Mouse (Mus musculus): ENCODE data around the gene Pnpla8. TPM values are rescaled to one million over a fixed set of nuclear protein-coding genes. Genes with fewer than 3 reads are reported as not detected.
"Not testable (repeated sequence)": the region's sequence is repeated elsewhere in the genome, so short reads cannot be mapped to it uniquely, and the experiment has no call there.

Gene Pnpla8
- polyA plus RNA-seq, 1 experiment from 2014 or later, result 65.1 TPM

DNA sequence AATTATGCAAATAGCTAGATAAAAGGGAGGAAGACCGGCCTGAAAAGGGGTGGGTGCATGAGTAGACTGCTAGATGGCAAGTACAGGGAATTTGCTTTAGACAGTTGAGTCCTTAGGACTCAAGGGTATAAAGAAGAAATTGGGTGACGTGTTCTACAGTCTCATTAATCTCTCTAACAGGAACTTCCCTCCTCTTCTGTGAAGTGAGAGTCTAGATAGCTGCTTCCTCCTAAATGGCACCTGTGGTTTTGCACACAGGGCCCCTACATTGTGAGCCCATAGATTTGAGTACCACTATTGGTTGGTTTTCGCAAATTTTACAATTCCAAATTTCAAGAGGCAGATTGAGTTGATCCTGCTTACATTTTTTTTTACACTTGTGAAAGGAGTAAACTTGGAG is 3.5 kb downstream of the Pnpla8 start:
- WGBS, result 65% methylated on average over 3 of the region's 3 CpGs
- H3K27ac ChIP-seq, result no peak overlapping the region
- H3K36me3 ChIP-seq, result no peaks in the 10 kb centered on the region
- no peaks in the 10 kb centered on the region for H3K9me3 ChIP-seq (replicated peaks)
- no peak for ATAC-seq (replicated peaks; ENCODE audit: low FRiP score)
- H3K4me2 ChIP-seq, result no peak overlapping the region
- H3K27me3 ChIP-seq, result no peaks in the 10 kb centered on the region
- H3K4me3 ChIP-seq (replicated peaks), result no peak overlapping the region
- H3K4me1 ChIP-seq, result no peaks in the 10 kb centered on the region
- H3K9ac ChIP-seq, result no peak overlapping the region

DNA sequence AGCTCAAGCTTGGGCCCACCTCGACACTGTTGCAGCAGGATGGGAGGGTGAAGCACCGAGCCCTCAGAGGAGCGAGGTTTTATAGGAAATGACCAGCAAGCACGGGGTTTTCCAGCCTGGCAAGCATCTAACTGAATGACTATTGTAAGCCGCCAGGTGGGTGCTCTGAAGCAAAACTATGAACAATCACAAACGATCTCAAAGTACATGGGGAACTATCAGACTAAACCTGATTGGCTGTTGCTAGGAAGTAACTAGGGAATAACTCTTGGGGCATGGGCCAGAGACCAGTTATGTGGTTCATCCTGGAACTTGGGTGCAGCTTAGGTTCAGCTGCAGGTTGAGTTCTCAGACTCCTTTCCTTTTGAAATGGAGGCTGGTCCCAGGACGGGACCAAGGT is 19.9 kb downstream of the Pnpla8 start:
- Histone ChIP-seq H3K9me3 (replicated peaks) (no peaks in the 10 kb centered on the region), H3K27ac (no peak overlapping the region), H3K4me3 (replicated peaks) (no peak overlapping the region), H3K36me3 (no peaks in the 10 kb centered on the region), H3K27me3 (no peaks in the 10 kb centered on the region), H3K9ac (no peak overlapping the region), H3K4me1 (no peaks in the 10 kb centered on the region), H3K4me2 (no peak overlapping the region)
- WGBS, result 60% methylated on average over 7 of the region's 7 CpGs
- 0 out of 2 replicates have a peak, but pooled peaks have one; percentile 36 for ATAC-seq (replicated peaks; ENCODE audit: low FRiP score)

DNA sequence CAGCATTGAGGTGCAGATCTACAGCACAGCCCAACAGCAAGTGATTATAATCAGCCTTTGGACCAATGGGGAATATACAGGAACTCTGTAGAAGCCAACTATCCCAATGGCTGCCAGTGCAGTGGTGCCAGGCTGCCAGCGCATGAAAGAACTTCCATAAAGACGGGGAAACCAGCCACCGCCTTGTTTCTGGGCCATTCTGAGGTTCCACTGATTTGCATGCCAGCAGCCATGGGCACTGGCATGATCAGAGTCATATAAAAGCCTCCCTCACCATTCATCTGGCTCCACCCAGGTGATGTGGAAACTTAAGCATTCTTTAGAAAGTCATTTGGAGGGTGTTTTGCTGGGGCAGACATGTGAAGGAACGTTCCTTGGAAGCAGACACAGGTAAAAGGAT is 21.2 kb downstream of the Pnpla8 start:
- WGBS, result 94% methylated on average over 4 of the region's 4 CpGs
- H3K36me3 ChIP-seq, result no peaks in the 10 kb centered on the region

DNA sequence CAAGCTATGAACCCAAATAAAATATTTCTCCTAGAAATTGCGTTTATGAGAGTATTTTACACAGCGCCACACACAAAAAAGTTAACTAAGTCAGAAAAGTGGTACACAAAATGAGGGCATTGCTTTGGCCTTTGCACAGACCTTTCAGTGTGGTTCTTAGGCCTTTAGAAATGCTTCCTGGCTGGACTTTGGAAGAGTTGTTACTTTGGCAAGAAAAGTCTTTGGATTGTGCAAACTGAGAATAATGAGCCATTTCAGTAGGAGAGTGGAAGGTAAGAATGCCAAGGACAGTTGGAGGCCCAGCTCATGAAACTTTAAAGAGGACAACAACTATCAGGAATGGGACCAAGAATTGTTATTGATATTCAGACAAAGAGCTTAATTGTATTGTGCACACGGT is 24.6 kb downstream of the Pnpla8 start:
- Histone ChIP-seq H3K27ac (no peak overlapping the region), H3K4me3 (replicated peaks) (no peak overlapping the region), H3K9me3 (replicated peaks) (no peaks in the 10 kb centered on the region), H3K36me3 (no peaks in the 10 kb centered on the region), H3K4me2 (no peak overlapping the region), H3K4me1 (no peaks in the 10 kb centered on the region), H3K27me3 (no peaks in the 10 kb centered on the region), H3K9ac (no peak overlapping the region)
- ATAC-seq (replicated peaks; ENCODE audit: low FRiP score), result no peak
- 92% methylated on average over 3 of the region's 3 CpGs for WGBS

More for the DNA sequence above, 21.2 kb downstream of the Pnpla8 start:
- no peak for ATAC-seq (replicated peaks; ENCODE audit: low FRiP score)
- no peak overlapping the region for H3K4me2 ChIP-seq
- no peak overlapping the region for H3K27ac ChIP-seq
- H3K9me3 ChIP-seq (replicated peaks), result no peaks in the 10 kb centered on the region
- no peaks in the 10 kb centered on the region for H3K4me1 ChIP-seq
- H3K27me3 ChIP-seq, result no peaks in the 10 kb centered on the region
- no peak overlapping the region for H3K4me3 ChIP-seq (replicated peaks)
- no peak overlapping the region for H3K9ac ChIP-seq

DNA sequence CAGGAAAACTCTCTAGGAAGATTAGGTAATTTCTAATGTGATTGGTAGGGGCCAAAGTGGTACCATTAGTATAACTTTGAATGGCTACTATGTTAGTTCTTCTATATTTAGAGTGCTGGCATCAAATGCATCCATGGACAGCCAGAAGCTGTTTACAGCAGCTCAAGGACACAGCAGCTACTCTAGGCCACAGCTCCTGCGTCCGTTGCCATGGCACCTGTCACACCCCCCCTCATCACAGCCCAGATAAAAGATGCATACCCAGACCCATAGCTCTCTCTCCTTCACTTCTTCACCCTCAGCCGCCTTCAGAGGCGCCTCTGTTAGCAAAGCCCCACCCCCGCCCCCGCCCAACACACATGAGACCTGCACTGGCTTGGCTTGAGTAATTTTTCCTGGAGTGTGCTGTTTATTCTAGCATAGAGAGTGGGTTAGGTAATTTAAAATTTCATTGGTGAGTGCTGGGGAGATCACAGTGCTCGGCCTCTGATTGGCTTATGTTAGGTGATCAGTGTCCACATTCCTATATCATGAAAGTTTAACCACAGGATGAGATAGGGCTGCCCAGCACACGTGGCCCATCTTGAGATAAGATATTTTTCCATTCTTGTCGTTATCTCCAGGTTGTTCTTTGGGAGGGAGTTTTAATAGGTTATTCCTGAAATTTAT is 27.3 kb downstream of the Pnpla8 start:
- H3K4me1 ChIP-seq, result no peaks in the 10 kb centered on the region
- no peak overlapping the region for H3K4me2 ChIP-seq
- H3K9me3 ChIP-seq (replicated peaks), result no peaks in the 10 kb centered on the region
- no peak overlapping the region for H3K4me3 ChIP-seq (replicated peaks)
- no peak overlapping the region for H3K9ac ChIP-seq
- no peaks in the 10 kb centered on the region for H3K36me3 ChIP-seq
- H3K27me3 ChIP-seq, result no peaks in the 10 kb centered on the region
- no peak overlapping the region for H3K27ac ChIP-seq
- 76% methylated on average over 9 of the region's 9 CpGs for WGBS
- 0 out of 2 replicates have a peak, but pooled peaks have one; percentile 43 for ATAC-seq (replicated peaks; ENCODE audit: low FRiP score)

DNA sequence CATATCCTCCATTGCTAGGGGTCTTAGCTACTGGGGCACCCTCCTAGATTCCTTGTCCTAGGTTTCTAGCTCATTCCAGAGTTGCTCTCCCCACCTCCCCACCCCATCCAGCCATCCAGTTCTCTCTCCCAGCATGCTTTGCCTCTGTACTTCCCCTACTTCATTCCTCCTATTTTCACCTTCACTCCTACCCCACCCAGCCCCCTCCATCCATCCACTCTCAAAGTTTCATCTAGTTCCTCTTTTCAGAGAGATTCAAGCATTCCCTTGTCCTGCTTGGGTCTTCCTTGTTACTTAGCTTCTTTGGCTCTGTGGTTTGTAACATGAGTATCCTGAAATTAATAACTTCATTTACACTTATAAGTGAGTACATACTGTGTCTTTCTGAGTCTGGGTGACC is 41.4 kb downstream of the Pnpla8 start:
- no peak for ATAC-seq (replicated peaks; ENCODE audit: low FRiP score)
- Histone ChIP-seq H3K9ac (no peak overlapping the region), H3K36me3 (no peaks in the 10 kb centered on the region), H3K4me3 (replicated peaks) (no peak overlapping the region), H3K27me3 (no peaks in the 10 kb centered on the region), H3K9me3 (replicated peaks) (no peaks in the 10 kb centered on the region), H3K4me1 (no peaks in the 10 kb centered on the region), H3K4me2 (no peak overlapping the region), H3K27ac (no peak overlapping the region)

DNA sequence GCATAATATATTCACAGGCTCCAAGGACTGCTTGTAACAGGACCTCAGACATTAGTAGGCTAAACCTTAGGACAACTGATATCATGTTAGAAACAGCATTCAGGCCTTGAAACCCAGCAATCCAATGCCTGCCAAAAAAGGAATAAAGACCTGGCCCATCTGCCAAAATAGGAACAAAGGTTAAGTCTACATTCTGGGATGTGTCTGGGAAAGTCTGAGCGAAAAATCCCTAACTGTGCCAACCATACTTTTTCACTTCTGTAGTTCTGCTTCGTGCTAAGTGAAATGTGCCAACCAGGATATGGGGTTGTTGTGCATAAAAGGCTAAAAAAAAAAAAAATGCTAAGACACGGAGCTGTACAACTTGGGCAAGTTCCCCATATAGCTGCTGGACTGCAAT is 44.5 kb downstream of the Pnpla8 start:
- Histone ChIP-seq H3K27ac (no peak overlapping the region), H3K9me3 (replicated peaks) (no peaks in the 10 kb centered on the region), H3K9ac (no peak overlapping the region), H3K36me3 (no peaks in the 10 kb centered on the region), H3K27me3 (no peaks in the 10 kb centered on the region), H3K4me2 (no peak overlapping the region), H3K4me3 (replicated peaks) (no peak overlapping the region), H3K4me1 (peaks cover 8% of the 10 kb centered on the region; the same call in 1 of the 2 replicates)
- no peak for ATAC-seq (replicated peaks; ENCODE audit: low FRiP score)
- WGBS, result 89% methylated on average over 3 of the region's 3 CpGs

DNA sequence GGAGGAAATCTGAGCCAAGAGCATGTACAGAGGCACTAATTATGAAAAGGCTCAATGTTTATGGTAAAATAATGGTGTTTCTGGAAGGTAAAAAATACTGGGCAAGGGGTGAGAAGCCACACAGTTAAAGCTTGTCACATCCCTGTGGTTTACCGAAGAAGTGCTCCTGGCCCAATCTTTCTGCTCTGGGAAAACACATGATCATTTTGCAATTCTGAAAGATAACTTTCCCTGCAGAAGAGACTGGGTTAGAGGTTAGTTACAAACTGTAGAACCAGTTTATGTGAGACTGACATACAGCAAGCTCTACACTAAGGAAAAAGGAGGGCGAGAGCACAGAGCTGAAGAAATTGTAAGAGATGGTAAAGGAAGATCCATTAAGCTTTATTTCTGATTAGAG is 46.0 kb downstream of the Pnpla8 start:
- H3K9me3 ChIP-seq (replicated peaks), result no peaks in the 10 kb centered on the region
- no peak overlapping the region for H3K27ac ChIP-seq
- no peak overlapping the region for H3K4me2 ChIP-seq
- H3K9ac ChIP-seq, result no peak overlapping the region
- WGBS, result 88% methylated on average over 2 of the region's 2 CpGs
- no peak overlapping the region for H3K4me3 ChIP-seq (replicated peaks)
- H3K36me3 ChIP-seq, result no peaks in the 10 kb centered on the region
- ATAC-seq (replicated peaks; ENCODE audit: low FRiP score), result no peak
- H3K27me3 ChIP-seq, result no peaks in the 10 kb centered on the region
- peaks cover 8% of the 10 kb centered on the region; the same call in 1 of the 2 replicates for H3K4me1 ChIP-seq

DNA sequence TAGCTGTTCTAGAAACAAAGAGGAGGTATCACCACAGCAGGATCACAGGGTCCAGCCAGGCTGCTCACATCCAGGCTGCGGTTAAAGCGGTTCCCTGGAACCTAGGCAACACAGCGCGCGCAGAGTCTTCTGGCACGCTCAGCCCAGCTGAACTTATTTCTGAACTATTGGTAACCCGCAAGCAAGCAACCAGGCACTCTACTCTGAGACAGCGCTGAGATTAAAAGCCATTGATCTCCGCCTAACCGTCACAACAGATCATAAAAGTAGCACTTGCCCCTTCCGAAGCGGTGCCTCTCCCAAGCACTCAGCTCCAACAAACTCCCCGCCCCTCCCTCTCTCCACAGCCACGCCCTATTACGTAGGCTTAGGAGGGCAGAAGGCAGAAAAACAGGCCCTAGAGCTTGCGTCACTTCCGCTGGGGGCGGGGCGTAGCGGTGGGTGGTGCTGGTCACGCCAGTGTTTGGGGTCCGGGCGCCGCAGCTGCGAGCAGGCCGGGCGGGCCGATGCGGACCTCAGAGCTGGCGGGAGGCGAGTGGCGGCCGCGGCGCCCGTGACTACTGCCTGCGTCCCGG is 47.6 kb downstream of the Pnpla8 start:
- peak overlapping the region; percentile 76 for H3K9ac ChIP-seq
- H3K27ac ChIP-seq, result peak overlapping the region; percentile 98
- peak overlapping the region; percentile 70 for H3K4me2 ChIP-seq
- no peaks in the 10 kb centered on the region for H3K36me3 ChIP-seq
- H3K4me3 ChIP-seq (replicated peaks), result peak overlapping the region; percentile 84
- WGBS, result under 1% methylated on average over 38 of the region's 38 CpGs
- no peaks in the 10 kb centered on the region for H3K9me3 ChIP-seq (replicated peaks)
- ATAC-seq (replicated peaks; ENCODE audit: low FRiP score), result peak; percentile 100
- H3K27me3 ChIP-seq, result no peaks in the 10 kb centered on the region
- H3K4me1 ChIP-seq, result peaks cover 8% of the 10 kb centered on the region; the same call in 1 of the 2 replicates

DNA sequence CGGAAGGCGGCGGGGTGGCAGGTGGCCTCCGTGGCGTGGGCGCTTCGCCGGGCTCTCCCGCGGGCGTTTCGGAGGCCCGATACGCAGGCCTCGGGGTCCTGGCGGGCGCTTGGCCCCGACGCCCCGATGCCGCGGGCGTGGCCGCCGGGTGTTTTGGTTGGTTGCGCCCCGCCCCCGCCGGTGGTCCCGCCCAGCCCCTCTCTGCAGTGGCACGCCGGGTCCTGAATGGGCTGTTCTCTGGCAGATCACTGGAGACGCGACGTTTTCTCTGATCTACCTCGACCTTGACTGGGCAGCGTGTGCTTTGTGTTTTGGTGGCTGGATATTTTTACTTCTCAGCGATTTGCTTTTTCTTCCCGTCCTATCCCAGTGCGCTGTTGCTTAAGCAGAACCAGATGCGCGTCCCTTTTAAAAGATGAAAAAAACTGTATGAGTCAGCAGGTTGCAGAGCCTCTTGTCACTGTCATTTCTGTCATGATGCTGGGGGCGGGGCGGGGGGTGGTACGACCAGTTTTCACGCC is 48.2 kb downstream of the Pnpla8 start:
- Histone ChIP-seq H3K27me3 (no peaks in the 10 kb centered on the region), H3K4me2 (peak overlapping the region; percentile 70), H3K9me3 (replicated peaks) (no peaks in the 10 kb centered on the region), H3K27ac (peak overlapping the region; percentile 98), H3K4me3 (replicated peaks) (peak overlapping the region; percentile 84), H3K9ac (peak overlapping the region; percentile 76), H3K4me1 (peaks cover 8% of the 10 kb centered on the region; the same call in 1 of the 2 replicates), H3K36me3 (0 out of 2 replicates have a peak, but pooled peaks cover 2% of the 10 kb centered on the region)
- WGBS, result under 1% methylated on average over 45 of the region's 46 CpGs
- peak; percentile 93 for ATAC-seq (replicated peaks; ENCODE audit: low FRiP score)

DNA sequence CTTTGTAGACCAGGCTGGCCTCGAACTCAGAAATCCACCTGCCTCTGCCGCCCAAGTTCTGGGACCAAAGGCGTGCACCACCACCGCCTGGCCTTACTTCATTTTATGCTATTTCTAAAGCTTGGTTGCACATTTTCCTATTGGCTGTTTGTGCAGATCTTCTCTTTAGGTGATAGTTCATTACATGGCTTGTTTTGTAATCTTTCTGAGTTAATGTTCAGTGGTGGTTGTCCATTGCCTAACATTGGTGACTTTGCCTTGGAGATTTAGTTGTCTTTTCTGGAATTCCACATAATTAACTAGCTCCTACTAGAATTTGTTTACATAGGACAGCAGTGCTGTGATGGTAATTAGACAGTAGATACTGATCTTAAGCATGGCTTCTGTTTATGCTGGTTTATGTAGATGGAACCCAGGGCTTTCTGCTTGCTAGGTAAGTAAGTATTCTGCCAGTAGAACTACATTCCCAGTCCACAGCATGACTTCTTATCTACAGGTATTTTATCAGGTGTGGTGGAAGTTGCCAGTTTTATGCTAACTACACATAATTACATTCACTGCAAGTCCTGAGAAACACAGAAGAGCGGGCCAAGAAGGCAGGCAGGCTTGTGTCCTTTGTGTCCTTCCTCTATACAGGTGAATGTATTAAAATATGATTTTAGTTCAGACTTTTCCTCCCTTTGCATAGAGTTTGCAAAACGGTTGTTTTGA is 53.1 kb downstream of the Pnpla8 start:
- H3K27ac ChIP-seq, result no peak overlapping the region
- no peak overlapping the region for H3K4me2 ChIP-seq
- H3K36me3 ChIP-seq, result 0 out of 2 replicates have a peak, but pooled peaks cover 2% of the 10 kb centered on the region
- peaks cover 3% of the 10 kb centered on the region; the same call in 1 of the 2 replicates for H3K4me1 ChIP-seq
- H3K4me3 ChIP-seq (replicated peaks), result no peak overlapping the region
- no peak overlapping the region for H3K9ac ChIP-seq
- ATAC-seq (replicated peaks; ENCODE audit: low FRiP score), result no peak
- no peaks in the 10 kb centered on the region for H3K27me3 ChIP-seq
- H3K9me3 ChIP-seq (replicated peaks), result no peaks in the 10 kb centered on the region
- 89% methylated on average over 6 of the region's 6 CpGs for WGBS

DNA sequence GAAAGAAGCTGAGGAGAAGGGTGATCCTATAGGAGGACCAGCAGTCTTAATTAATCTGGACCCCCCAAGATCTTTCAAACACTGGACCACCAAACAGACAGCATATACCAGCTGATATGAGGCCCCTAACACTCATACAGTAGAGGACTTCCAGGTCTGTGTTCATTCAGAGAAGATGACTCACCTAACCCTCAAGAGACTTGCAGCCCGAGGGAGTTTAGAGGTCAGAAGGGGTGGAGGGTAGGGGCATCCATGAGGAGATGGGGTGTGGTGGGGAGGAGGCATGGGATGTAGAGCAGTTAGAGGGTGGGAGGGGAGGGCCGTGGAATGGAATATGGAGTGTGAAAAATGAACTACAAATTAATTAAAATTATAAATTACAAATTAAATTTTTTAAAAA is 59.0 kb downstream of the Pnpla8 start:
- not testable (repeated sequence) for ATAC-seq (replicated peaks; ENCODE audit: low FRiP score)

More for the DNA sequence above, 59.0 kb downstream of the Pnpla8 start:
- H3K4me1 ChIP-seq; H3K9ac ChIP-seq; H3K27ac ChIP-seq; H3K4me2 ChIP-seq; H3K9me3 ChIP-seq (replicated peaks); H3K4me3 ChIP-seq (replicated peaks); H3K27me3 ChIP-seq: not testable (repeated sequence)
- WGBS, result 75% methylated on average over 2 of the region's 2 CpGs
- peaks cover 13% of the 10 kb centered on the region for H3K36me3 ChIP-seq
